Mouse (Mus musculus) retina, postnatal 7 days (tissue): ENCODE measurements around the gene Pkd1.

Experiments
- DNase-seq: peaks from one replicate; pipeline ENCODE4 v3.0.0-alpha.2; 2012; ENCODE audit warnings: low read depth, low spot score

Gene Pkd1

DNA sequence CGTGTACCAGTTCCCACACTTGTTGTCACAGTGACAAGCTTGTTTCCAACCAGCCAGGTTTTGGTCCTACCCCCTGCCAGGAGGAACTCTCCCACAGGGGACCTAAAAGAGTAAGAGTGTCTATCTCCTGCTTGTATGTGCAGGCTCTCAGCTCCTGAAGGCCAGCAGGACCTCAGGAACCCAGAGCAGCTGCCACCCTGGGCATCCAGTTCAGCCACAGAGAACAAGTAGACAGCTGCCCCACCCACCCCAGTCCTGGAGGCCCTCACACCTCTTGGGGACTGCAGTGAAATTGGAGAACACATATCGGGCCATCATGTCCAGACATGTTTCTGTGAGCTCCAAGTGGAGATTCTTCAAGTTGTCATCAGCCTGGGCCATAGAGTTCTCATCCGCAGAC is 54.9 kb downstream of the Pkd1 start:
- DNase-seq, result no peak

- no peak for DNase-seq
These were observed 58.7 kb downstream of the Pkd1 start for GRCm38 (mm10) chr17:24608370-24608769.

DNA sequence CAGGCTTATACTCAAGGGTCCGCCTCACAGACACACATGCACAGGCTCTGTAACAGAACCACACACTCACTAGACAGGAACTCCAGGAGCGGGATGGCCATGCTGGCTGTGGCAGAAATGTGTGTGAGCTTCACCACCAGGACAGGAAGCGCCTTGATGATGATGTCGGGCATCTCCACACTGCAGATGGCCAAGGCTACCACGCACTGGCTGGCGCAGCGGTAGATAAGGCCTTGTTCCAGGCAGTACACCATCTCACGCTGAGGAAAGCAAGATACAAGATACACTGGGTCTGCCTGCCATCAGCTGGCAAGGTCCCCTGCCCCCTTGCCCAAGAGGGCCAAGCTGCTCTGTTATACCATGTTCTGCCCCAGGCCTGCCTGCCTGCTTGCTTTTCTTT is 59.2 kb downstream of the Pkd1 start:
- DNase-seq, result no peak

- no peak for DNase-seq
These were observed 61.1 kb downstream of the Pkd1 start for GRCm38 (mm10) chr17:24610711-24611110.

DNA sequence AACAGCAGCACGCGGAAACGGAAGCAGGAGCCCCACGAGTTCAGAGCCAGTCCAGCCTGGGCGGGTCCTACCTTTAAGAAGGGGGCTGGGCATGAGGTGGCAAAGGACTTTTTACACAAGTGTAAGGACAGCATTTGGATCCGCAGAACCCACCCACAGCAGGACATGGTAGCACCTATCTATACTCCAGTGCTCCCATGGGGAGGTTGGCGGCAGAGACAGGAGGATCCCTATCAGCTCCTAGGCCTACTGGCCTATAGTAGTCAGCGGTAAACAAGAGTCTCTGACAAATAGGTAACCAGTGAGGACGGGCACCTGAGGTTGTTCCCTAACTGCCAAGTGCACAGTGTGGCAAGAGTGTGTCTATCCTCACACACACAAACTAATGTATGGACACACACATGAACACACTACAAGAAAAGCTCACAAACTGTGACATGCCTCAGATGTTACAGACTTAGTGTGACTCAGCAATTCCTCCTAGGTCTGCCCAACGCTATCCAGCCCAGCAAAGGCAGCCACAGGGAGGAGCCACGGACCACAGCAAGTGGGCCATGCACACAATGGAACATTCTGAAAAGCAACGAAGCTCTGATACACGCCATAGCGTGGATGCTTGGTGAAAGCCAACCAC is 68.0 kb downstream of the Pkd1 start:
- DNase-seq, result no peak

- DNase-seq, result no peak
These were observed 75.8 kb downstream of the Pkd1 start for GRCm38 (mm10) chr17:24625472-24625871.

DNA sequence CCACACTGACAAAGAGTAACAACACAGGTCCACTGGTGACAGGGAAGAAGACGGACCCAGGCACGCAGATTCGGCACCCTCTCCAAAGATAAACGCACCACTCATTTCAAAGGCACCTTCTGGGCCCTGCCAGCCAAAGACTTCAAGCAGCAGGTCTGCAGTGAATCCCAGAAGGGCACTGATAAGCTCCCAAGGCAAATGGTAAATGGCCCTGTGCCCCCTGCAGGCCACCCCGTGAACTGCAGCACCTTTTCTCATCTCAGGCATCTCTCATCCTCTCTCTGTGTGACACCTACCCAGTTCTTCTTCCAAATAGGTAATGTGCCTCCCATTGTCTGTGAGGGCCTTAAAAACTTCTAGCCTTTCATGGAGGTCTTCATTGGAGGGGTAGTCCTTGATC is 79.0 kb downstream of the Pkd1 start:
- DNase-seq, result peak; percentile 53

DNA sequence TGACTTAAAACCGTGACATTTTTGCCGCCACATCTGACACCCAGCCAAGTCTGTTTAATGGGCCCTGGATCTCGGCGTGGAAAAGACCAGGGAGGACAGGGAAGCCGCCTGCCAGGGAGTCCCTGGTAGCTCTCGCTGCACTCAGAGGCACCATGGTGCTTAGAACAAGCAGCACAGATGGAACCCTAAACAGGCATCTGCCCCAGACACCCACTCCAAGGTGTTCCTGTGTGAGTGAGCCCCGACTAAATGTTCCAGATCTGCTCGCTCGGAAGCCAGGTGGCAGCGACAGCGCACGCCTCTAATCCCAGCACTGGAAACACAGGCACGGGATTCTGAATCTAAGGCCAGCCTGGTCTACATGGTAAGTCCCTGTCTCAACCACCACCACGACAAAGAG is 80.4 kb downstream of the Pkd1 start:
- DNase-seq, result no peak

DNA sequence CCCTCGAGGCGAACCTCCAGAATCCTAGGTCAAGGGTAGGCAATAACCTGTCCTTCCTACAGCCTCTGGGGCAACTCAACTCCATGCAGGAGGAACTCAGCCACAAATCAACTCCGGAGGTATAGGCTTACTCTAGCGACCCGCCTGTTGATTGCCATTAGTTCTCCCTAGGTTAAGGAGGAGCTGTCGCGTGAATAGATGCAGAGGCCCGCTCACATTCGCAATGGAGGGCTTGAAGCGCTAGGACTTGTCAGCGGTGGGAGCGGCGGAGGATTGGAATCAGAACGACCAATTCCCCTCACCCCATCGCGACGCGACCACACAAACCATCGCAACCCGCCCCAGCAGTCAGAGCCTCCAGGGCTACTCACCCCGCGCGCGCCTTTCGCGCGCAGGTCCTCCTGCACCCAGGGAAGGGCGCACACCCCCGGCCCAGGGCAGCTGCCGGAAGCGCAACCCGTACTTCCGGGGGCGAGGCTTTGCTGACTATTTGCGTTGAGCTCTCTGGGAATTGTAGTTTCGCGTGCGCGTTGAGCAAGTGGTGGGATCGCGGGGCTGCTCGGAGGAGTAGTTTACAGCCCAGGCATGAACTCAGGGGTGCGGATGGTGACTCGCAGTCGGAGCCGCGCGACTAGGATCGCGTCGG is 82.7 kb downstream of the Pkd1 start, which contains the start of the genes Tsc2 and Nthl1:
TSS of gene Tsc2 (minus strand) at position 464 of the 646 bp plus-strand sequence.
TSS of gene Nthl1 (plus strand) at position 514 of the 646 bp plus-strand sequence.
- peak; percentile 76 for DNase-seq

DNA sequence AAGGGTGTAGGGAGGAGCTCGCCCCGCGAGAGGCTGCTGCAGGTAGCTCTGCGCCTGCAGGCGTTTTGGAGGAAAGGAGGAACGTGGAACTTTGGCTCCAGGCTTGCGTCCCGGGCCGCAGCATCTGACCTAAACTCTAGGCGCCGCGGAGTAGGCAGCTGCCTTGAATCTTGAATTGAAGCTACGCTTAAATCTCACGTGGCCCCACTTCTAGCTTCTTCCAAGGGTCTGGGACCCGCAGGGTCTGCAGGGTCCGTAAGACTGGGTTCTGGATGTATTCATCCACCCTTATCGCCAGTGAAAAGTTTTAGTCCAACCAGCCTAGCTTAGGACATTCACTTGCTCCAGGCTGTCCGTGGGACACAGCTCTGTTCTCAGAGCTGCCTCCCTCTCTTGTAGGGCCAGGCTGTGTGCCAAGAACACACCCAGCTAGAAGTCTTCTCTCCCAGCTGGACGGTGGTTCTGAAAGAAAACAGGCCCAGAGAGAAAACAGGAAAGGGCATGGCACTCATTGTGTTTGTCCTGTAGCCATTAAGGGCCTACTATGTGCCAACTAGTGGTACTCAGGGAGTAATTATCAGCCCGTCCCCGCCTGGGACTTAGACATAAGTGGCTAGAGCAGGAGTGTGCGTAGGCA is 83.3 kb downstream of the Pkd1 start:
- no peak for DNase-seq

- no peak for DNase-seq
These were observed 84.2 kb downstream of the Pkd1 start for GRCm38 (mm10) chr17:24633831-24634230.

- no peak for DNase-seq
These were observed 85.4 kb downstream of the Pkd1 start for GRCm38 (mm10) chr17:24635024-24635423.

DNA sequence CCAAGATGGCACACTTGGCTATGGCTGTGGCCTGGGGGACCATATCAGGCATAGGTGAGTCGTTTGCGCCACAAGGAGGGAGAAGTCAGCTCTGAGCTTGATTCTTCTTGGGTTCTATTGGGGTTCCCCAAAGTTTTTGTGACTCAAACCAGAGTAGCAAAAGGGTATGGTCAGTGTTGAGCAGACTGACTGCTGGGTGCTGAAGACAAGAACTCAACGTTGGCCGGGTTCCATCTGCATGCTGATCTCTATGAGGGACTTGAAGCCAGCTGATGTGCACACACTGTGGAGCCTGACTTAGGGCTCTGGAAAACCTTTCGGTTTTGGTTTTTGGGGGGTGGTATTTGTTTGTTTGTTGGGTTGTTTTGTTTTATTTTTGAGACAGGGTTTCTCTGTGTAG is 86.1 kb downstream of the Pkd1 start:
- no peak for DNase-seq

DNA sequence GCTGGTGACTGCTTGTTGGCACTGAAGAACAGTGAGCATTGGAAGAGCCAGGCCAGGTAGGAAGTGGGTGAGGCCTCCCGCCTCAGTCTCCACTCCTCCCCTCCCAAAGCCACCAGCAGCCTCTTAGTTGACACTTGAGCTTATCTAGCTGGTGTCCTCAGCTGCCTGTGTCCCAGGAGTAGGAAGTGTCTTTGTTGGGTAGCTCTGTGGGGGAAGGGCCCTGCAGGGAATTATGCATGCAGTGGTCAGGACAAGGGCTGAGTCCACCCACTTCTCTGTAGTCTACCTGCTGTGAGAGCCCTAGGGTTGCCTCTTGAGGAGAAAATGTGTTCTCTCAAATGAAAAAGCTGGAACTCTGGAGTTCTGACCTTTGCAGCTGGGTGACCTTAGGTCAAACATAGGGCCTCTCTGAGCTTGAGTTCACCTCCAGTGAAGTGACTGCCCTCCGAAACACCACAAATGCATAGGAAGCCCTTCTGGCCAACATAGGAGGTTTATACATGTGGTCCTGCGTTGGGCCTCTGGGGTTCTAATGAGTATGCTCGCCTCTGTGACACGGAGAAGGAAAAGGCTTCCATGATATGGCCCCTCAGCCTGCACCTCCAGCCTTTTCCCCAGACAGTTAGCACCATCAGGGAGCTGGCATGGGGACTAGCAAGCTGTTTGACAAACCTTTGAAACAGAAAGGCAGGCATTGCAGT is 87.3 kb downstream of the Pkd1 start:
- no peak for DNase-seq

- no peak for DNase-seq
These were observed 88.6 kb downstream of the Pkd1 start for GRCm38 (mm10) chr17:24638214-24638613.

DNA sequence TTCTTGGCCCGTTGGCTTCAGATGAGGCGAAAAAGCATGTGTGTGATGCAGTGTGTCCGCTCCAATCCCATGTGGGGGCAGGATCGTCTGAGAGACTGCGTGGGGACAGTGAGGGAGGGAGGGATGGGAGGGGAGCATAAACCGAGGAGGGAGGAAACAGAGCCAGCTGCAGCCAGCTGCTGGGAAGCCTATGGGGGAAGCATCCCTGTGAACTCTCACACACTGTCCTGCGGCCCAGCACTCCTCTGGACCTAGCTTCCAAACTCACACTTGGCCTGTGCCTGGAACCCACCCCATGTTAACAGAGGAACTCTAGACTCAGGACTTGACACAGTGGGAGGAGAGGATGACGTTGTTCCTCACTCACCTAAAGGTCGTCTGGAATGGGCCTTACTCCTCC is 89.2 kb downstream of the Pkd1 start:
- no peak for DNase-seq

GRCm38 (mm10) chr17:24639571-24639988 is 89.9 kb downstream of the Pkd1 start:
- no peak for DNase-seq

- DNase-seq, result no peak
These were observed 90.5 kb downstream of the Pkd1 start for GRCm38 (mm10) chr17:24640119-24640518.

DNA sequence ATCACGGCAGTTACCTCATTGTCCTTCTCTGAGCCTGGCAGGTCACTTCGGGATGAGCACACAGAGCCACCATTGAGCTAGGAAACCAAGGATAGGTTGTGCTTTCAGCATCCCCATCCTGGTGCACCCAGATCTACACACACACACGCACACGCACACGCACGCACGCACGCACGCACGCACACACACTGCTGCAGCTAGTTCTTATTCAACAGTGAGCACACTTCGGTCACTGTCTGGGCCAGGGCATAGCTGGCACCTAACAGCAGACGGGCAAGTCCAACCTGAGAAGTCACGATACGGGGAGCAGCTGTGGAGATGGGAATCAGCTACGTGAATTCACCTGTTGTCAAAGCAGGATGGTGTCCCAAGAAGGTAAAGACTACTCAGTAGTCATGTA is 90.9 kb downstream of the Pkd1 start:
- no peak for DNase-seq

DNA sequence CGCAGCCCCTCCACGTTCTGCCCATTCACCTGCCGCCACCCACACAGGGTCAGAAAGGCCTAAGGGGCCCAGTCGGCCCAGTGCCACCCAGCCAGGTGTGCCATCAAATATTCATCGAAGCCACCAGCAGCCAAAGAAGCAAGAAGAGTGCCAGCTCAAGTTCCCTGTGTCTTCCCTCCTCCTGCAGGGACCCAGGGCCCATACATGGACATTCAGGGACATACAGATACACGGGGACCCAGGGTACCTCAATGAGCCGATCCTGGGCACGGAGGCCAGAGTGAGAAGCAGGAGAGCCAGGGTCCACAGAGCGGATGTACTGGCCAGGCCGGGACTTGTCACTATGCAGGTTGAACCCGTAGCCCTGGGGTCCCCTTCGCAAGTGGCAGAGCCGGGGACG is 92.3 kb downstream of the Pkd1 start:
- DNase-seq, result no peak

GRCm38 (mm10) chr17:24642791-24643343 is 93.2 kb downstream of the Pkd1 start:
- DNase-seq, result no peak
